Mouse (Mus musculus): ENCODE measurements around the gene Ccnt1.
"Not testable (repeated sequence)": the region's sequence is repeated elsewhere in the genome, so short reads cannot be mapped to it uniquely, and the experiment has no call there.

Gene Ccnt1

GRCm38 (mm10) chr15:98595049-98595448 is 24.3 kb upstream of the Ccnt1 start:
- no peak for DNase-seq (ENCODE audit: low spot score)

GRCm38 (mm10) chr15:98594193-98594592 is 23.5 kb upstream of the Ccnt1 start:
- DNase-seq (ENCODE audit: low spot score) = no peak

GRCm38 (mm10) chr15:98591396-98591795 is 20.7 kb upstream of the Ccnt1 start:
- DNase-seq (ENCODE audit: low spot score) = no peak

- DNase-seq (ENCODE audit: low spot score) = no peak
Measured at GRCm38 (mm10) chr15:98589640-98590336, 19.1 kb upstream of the Ccnt1 start.

- no peak for DNase-seq (ENCODE audit: low spot score)
Measured at GRCm38 (mm10) chr15:98587751-98588150, 17.0 kb upstream of the Ccnt1 start.

- DNase-seq (ENCODE audit: low spot score) = not testable (repeated sequence)
Measured at GRCm38 (mm10) chr15:98586141-98586540, 15.4 kb upstream of the Ccnt1 start.

GRCm38 (mm10) chr15:98585421-98585820 is 14.7 kb upstream of the Ccnt1 start:
- no peak for DNase-seq (ENCODE audit: low spot score)

- no peak for DNase-seq (ENCODE audit: low spot score)
Measured at GRCm38 (mm10) chr15:98582996-98583395, 12.3 kb upstream of the Ccnt1 start.

GRCm38 (mm10) chr15:98582410-98582809 is 11.7 kb upstream of the Ccnt1 start:
- DNase-seq (ENCODE audit: low spot score) = no peak

GRCm38 (mm10) chr15:98579795-98580464 is 9.2 kb upstream of the Ccnt1 start:
- peak; percentile 66 for DNase-seq (ENCODE audit: low spot score)

GRCm38 (mm10) chr15:98579310-98579709 is 8.6 kb upstream of the Ccnt1 start:
- no peak for DNase-seq (ENCODE audit: low spot score)

- no peak for DNase-seq (ENCODE audit: low spot score)
Measured at GRCm38 (mm10) chr15:98573293-98573692, 2.6 kb upstream of the Ccnt1 start.

- DNase-seq (ENCODE audit: low spot score) = no peak
Measured at GRCm38 (mm10) chr15:98569795-98570365, 843 bp downstream of the Ccnt1 start.

GRCm38 (mm10) chr15:98569216-98569615 is 1.5 kb downstream of the Ccnt1 start:
- DNase-seq (ENCODE audit: low spot score) = no peak

GRCm38 (mm10) chr15:98568256-98569033 is 2.3 kb downstream of the Ccnt1 start:
- peak; percentile 27 for DNase-seq (ENCODE audit: low spot score)

GRCm38 (mm10) chr15:98567278-98568134 is 3.2 kb downstream of the Ccnt1 start:
- peak; percentile 99 for DNase-seq (ENCODE audit: low spot score)

- no peak for DNase-seq (ENCODE audit: low spot score)
Measured at GRCm38 (mm10) chr15:98566973-98567277, 3.8 kb downstream of the Ccnt1 start.

- DNase-seq (ENCODE audit: low spot score) = no peak
Measured at GRCm38 (mm10) chr15:98557186-98557585, 13.5 kb downstream of the Ccnt1 start.

GRCm38 (mm10) chr15:98555881-98556280 is 14.8 kb downstream of the Ccnt1 start:
- no peak for DNase-seq (ENCODE audit: low spot score)

- DNase-seq (ENCODE audit: low spot score) = no peak
Measured at GRCm38 (mm10) chr15:98552758-98553157, 18.0 kb downstream of the Ccnt1 start.

- no peak for DNase-seq (ENCODE audit: low spot score)
Measured at GRCm38 (mm10) chr15:98546843-98547242, 23.9 kb downstream of the Ccnt1 start.

- no peak for DNase-seq (ENCODE audit: low spot score)
Measured at GRCm38 (mm10) chr15:98545151-98545550, 25.6 kb downstream of the Ccnt1 start.
